Mouse (Mus musculus): ENCODE measurements around the gene Ntn3.

- no peak for TF ChIP-seq ZC3H11A (IDR thresholded peaks at IDR 0.05; ENCODE audit: borderline replicate concordance, low read depth, low read length)
- no peak for TF ChIP-seq MAFK (IDR thresholded peaks at IDR 0.05; ENCODE audit: insufficient read depth, low read depth, low read length)
- no peak for TF ChIP-seq CHD2 (IDR thresholded peaks at IDR 0.05; ENCODE audit: low read depth, low read length)
- no peak for TF ChIP-seq HCFC1 (IDR thresholded peaks at IDR 0.05; ENCODE audit: borderline replicate concordance, insufficient read depth, low read length)
These were observed 17.4 kb upstream of the Ntn3 start for GRCm38 (mm10) chr17:24226721-24227120.
